ENCODE assay signal across 21 mouse cellular contexts in the genomic region with DNA sequence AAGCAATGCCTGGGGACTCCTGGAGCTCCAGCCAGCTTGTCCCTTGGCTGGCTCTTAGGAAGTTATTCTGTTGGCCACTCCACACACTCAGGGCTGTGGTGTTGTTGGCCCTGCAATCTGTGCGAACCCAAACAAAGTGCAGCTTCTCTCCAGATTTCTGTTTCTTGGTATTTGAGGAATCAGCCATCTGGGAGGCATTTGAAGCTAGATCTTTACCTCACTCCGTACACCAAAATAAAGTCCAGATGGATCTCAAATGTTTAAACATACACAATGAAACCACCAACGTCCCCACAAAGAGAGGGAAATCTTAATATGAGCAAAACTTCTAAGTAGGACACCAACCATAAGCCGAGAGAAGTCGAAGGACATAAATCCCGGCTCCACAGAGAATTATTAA.
DNase-seq lines count a peak whose midpoint lies in the region; ATAC-seq and TF ChIP-seq lines count a peak whose summit lies in the region.
"Had no signal": no experiment of that assay in that cellular context is flagged by ENCODE, and none has a peak within 500 bp of the region (broad histone marks: within the 10 kb centered on the region; RNA-seq: fewer than 3 reads in every experiment).

No protein-coding gene starts in this region.

- peak; percentile 9 for DNase-seq in embryo, embryonic 10.5 days (ENCODE audit: low spot score)
- DNase-seq in embryo, embryonic 10 days (ENCODE audit: low spot score) = no peak
- peak; percentile 3 for DNase-seq in liver, adult 2 months (ENCODE audit: extremely low read depth, low read depth, low spot score)
- no peak for DNase-seq in liver, embryonic 11.5 days (ENCODE audit: low spot score)
- DNase-seq: adrenal gland, postnatal 25 days; cerebellum, adult 11 months; cerebellum, postnatal 10 days; kidney, adult 18-20 months; lung, adult 18-20 months; lung, postnatal 10 days; right cerebral cortex, postnatal 25 days; thymus, postnatal 25 days had no signal

- ATAC-seq in liver, embryonic 11.5 days (replicated peaks; ENCODE audit: low FRiP score) = no peak
- 0 out of 2 replicates have a peak, but pooled peaks have one; percentile 24 for ATAC-seq in embryonic facial prominence, embryonic 15.5 days (ENCODE audit: insufficient number of reproducible peaks, low FRiP score, low TSS enrichment, low read depth)
- no peak for ATAC-seq in limb, embryonic 15.5 days (ENCODE audit: insufficient number of reproducible peaks, low FRiP score, low TSS enrichment, low read depth)
- ATAC-seq in hindbrain, embryonic 12.5 days (ENCODE audit: low FRiP score) = no peak
- ATAC-seq in midbrain, embryonic 15.5 days (replicated peaks) = no peak
- ATAC-seq: forebrain, embryonic 16.5 days; inflammation-experienced regulatory T-cells, adult 6 months; liver, embryonic 12.5 days had no signal

- no peak for TF ChIP-seq POLR2A in liver, adult 2 months (IDR thresholded peaks at IDR 0.05; ENCODE audit: extremely low read depth, insufficient read depth, low read length)

- WGBS in liver, adult 2 months = 72% methylated on average over 6 of the region's 6 CpGs
- 79% methylated on average over 6 of the region's 6 CpGs for WGBS in liver, embryonic 11.5 days
- WGBS in embryonic facial prominence, embryonic 15.5 days = 38% methylated on average over 6 of the region's 6 CpGs
- WGBS in limb, embryonic 15.5 days = 47% methylated on average over 6 of the region's 6 CpGs
- WGBS in hindbrain, embryonic 12.5 days = 82% methylated on average over 6 of the region's 6 CpGs
- WGBS in midbrain, embryonic 15.5 days = 81% methylated on average over 6 of the region's 6 CpGs

- no peaks in the 10 kb centered on the region for H3K4me1 ChIP-seq in liver, adult 2 months (ENCODE audit: control insufficient read depth, insufficient read depth, low read length)
- H3K4me1 ChIP-seq in liver, embryonic 11.5 days (replicated peaks; ENCODE audit: control insufficient read depth, insufficient read depth, low read length) = no peaks in the 10 kb centered on the region
- H3K4me1 ChIP-seq in embryonic facial prominence, embryonic 15.5 days = peaks cover 13% of the 10 kb centered on the region
- H3K4me1 ChIP-seq in limb, embryonic 15.5 days = no peaks in the 10 kb centered on the region; the same call in 1 of the 2 replicates
- H3K4me1 ChIP-seq in hindbrain, embryonic 12.5 days = 0 out of 2 replicates have a peak, but pooled peaks cover 7% of the 10 kb centered on the region
- no peaks in the 10 kb centered on the region for H3K4me1 ChIP-seq in midbrain, embryonic 15.5 days
- H3K4me1 ChIP-seq: liver, embryonic 12.5 days had no signal

- H3K9me3 ChIP-seq in liver, embryonic 11.5 days (ENCODE audit: control insufficient read depth, low read length) = no peaks in the 10 kb centered on the region
- no peaks in the 10 kb centered on the region for H3K9me3 ChIP-seq in embryonic facial prominence, embryonic 15.5 days (replicated peaks)
- no peaks in the 10 kb centered on the region for H3K9me3 ChIP-seq in limb, embryonic 15.5 days
- no peaks in the 10 kb centered on the region for H3K9me3 ChIP-seq in hindbrain, embryonic 12.5 days (replicated peaks)
- no peaks in the 10 kb centered on the region for H3K9me3 ChIP-seq in midbrain, embryonic 15.5 days
- H3K9me3 ChIP-seq: hindbrain, embryonic 13.5 days; liver, embryonic 12.5 days had no signal

- no peak overlapping the region for H3K4me2 ChIP-seq in liver, embryonic 11.5 days
- H3K4me2 ChIP-seq in embryonic facial prominence, embryonic 15.5 days (replicated peaks) = no peak overlapping the region
- no peak overlapping the region for H3K4me2 ChIP-seq in limb, embryonic 15.5 days
- no peak overlapping the region for H3K4me2 ChIP-seq in hindbrain, embryonic 12.5 days (replicated peaks)
- no peak overlapping the region for H3K4me2 ChIP-seq in midbrain, embryonic 15.5 days
- H3K4me2 ChIP-seq: hindbrain, embryonic 13.5 days; liver, embryonic 12.5 days; midbrain, embryonic 11.5 days had no signal

- H3K4me3 ChIP-seq in liver, adult 2 months (ENCODE audit: insufficient read depth, low read depth, low read length) = no peak overlapping the region
- no peak overlapping the region for H3K4me3 ChIP-seq in liver, embryonic 11.5 days (ENCODE audit: low read depth, low read length)
- H3K4me3 ChIP-seq in embryonic facial prominence, embryonic 15.5 days (replicated peaks) = no peak overlapping the region
- no peak overlapping the region for H3K4me3 ChIP-seq in limb, embryonic 15.5 days
- H3K4me3 ChIP-seq in hindbrain, embryonic 12.5 days = no peak overlapping the region
- no peak overlapping the region for H3K4me3 ChIP-seq in midbrain, embryonic 15.5 days
- H3K4me3 ChIP-seq: hindbrain, embryonic 13.5 days; liver, embryonic 12.5 days had no signal

- no peak overlapping the region for H3K27ac ChIP-seq in liver, adult 2 months (replicated peaks; ENCODE audit: insufficient read depth, low read depth, low read length)
- H3K27ac ChIP-seq in liver, embryonic 11.5 days (ENCODE audit: low read depth, low read length) = no peak overlapping the region
- peak overlapping the region; percentile 79 for H3K27ac ChIP-seq in embryonic facial prominence, embryonic 15.5 days (replicated peaks)
- peak overlapping the region; percentile 62; the same call in 1 of the 2 replicates for H3K27ac ChIP-seq in limb, embryonic 15.5 days
- H3K27ac ChIP-seq in hindbrain, embryonic 12.5 days = no peak overlapping the region
- H3K27ac ChIP-seq in midbrain, embryonic 15.5 days = no peak overlapping the region
- H3K27ac ChIP-seq: hindbrain, embryonic 13.5 days; liver, embryonic 12.5 days had no signal

- no peak for TF ChIP-seq CTCF in liver, adult 2 months (IDR thresholded peaks at IDR 0.05; ENCODE audit: low read depth, low read length)

- no peaks in the 10 kb centered on the region for H3K36me3 ChIP-seq in liver, adult 2 months (ENCODE audit: control insufficient read depth, insufficient read depth, low read length)
- H3K36me3 ChIP-seq in liver, embryonic 11.5 days (ENCODE audit: control insufficient read depth, insufficient read depth, low read length) = no peaks in the 10 kb centered on the region
- H3K36me3 ChIP-seq in embryonic facial prominence, embryonic 15.5 days = no peaks in the 10 kb centered on the region
- no peaks in the 10 kb centered on the region for H3K36me3 ChIP-seq in limb, embryonic 15.5 days
- H3K36me3 ChIP-seq in hindbrain, embryonic 12.5 days = no peaks in the 10 kb centered on the region
- no peaks in the 10 kb centered on the region for H3K36me3 ChIP-seq in midbrain, embryonic 15.5 days (replicated peaks)
- H3K36me3 ChIP-seq: hindbrain, embryonic 13.5 days; liver, embryonic 12.5 days had no signal

- H3K27me3 ChIP-seq in liver, adult 2 months (ENCODE audit: control insufficient read depth, insufficient read depth, low read length) = no peaks in the 10 kb centered on the region
- no peaks in the 10 kb centered on the region for H3K27me3 ChIP-seq in liver, embryonic 11.5 days (replicated peaks; ENCODE audit: control insufficient read depth, insufficient read depth, low read length)
- H3K27me3 ChIP-seq in embryonic facial prominence, embryonic 15.5 days = no peaks in the 10 kb centered on the region
- no peaks in the 10 kb centered on the region for H3K27me3 ChIP-seq in limb, embryonic 15.5 days
- peaks cover 3% of the 10 kb centered on the region; the same call in 1 of the 2 replicates for H3K27me3 ChIP-seq in hindbrain, embryonic 12.5 days
- H3K27me3 ChIP-seq in midbrain, embryonic 15.5 days (replicated peaks) = no peaks in the 10 kb centered on the region
- H3K27me3 ChIP-seq: hindbrain, embryonic 13.5 days; liver, embryonic 12.5 days had no signal

- H3K79me2 ChIP-seq in liver, adult 2 months (ENCODE audit: control insufficient read depth, insufficient read depth, low read length) = no peaks in the 10 kb centered on the region

- H3K9ac ChIP-seq in liver, adult 2 months (ENCODE audit: low read depth, low read length) = no peak overlapping the region
- H3K9ac ChIP-seq in liver, embryonic 11.5 days (ENCODE audit: low read depth, low read length) = no peak overlapping the region
- H3K9ac ChIP-seq in embryonic facial prominence, embryonic 15.5 days = no peak overlapping the region
- no peak overlapping the region for H3K9ac ChIP-seq in limb, embryonic 15.5 days
- H3K9ac ChIP-seq in hindbrain, embryonic 12.5 days = no peak overlapping the region
- no peak overlapping the region for H3K9ac ChIP-seq in midbrain, embryonic 15.5 days
- H3K9ac ChIP-seq: hindbrain, embryonic 13.5 days; liver, embryonic 12.5 days had no signal

Comparison
In these comparisons a context has a peak if more than half of its experiments do, and no peak if none do; other contexts are left out.
1. DNase-seq: peak in embryo, embryonic 10.5 days (single experiment) and liver, adult 2 months (single experiment); none in embryo, embryonic 10 days (single experiment) and liver, embryonic 11.5 days (single experiment).
2. H3K27ac ChIP-seq: peak in embryonic facial prominence, embryonic 15.5 days (single experiment) and limb, embryonic 15.5 days (single experiment); none in liver, adult 2 months (single experiment), liver, embryonic 11.5 days (single experiment), hindbrain, embryonic 12.5 days (single experiment) and midbrain, embryonic 15.5 days (single experiment).